Mouse (Mus musculus) ES-E14 (cell line): ENCODE measurements around the gene Iqca. TPM values are rescaled to one million over a fixed set of nuclear protein-coding genes. Genes with fewer than 3 reads are reported as not detected.

ENCODE experiments used
- DNase-seq: peaks from one replicate; pipeline ENCODE4 v3.0.0-alpha.2; 2013; ENCODE audit warnings: low read depth, low spot score
- H3K27ac ChIP-seq: 2 replicates; pipeline ENCODE4 v1.5.1; 2012; ENCODE audit warnings: low read depth, mild to moderate bottlenecking, low read length, moderate library complexity, mixed read lengths; ENCODE audit not compliant: poor library complexity, insufficient read depth, severe bottlenecking
- H3K36me3 ChIP-seq: 2 replicates; pipeline ENCODE4 v1.6.1; 2012; ENCODE audit warnings: mild to moderate bottlenecking, low read length, moderate library complexity, mixed read lengths; ENCODE audit not compliant: control insufficient read depth, poor library complexity, insufficient read depth, severe bottlenecking
- H3K4me1 ChIP-seq, 2 experiments: fragments of 150-350 bp in 1 of 2; sonication (generic) in 1 of 2; 2 replicates each; pipeline ENCODE4 v1.6.1; 2012; ENCODE audit warnings: low read length in 2 of 2, mild to moderate bottlenecking in 1 of 2, mixed read lengths in 1 of 2; ENCODE audit not compliant: control insufficient read depth in 2 of 2, insufficient read depth in 2 of 2, poor library complexity in 1 of 2
- H3K4me3 ChIP-seq, 2 experiments: fragments of 150-350 bp in 1 of 2; sonication (generic) in 1 of 2; 2 replicates each; pipeline ENCODE4 v1.5.1; 2012; ENCODE audit warnings: low read length in 2 of 2, low read depth in 1 of 2, mild to moderate bottlenecking in 1 of 2, mixed read lengths in 1 of 2; ENCODE audit not compliant: insufficient read depth in 1 of 2, poor library complexity in 1 of 2, severe bottlenecking in 1 of 2
- H3K9ac ChIP-seq: 2 replicates; pipeline ENCODE4 v1.6.1; 2012; ENCODE audit warnings: low read depth, mild to moderate bottlenecking, low read length, mixed read lengths; ENCODE audit not compliant: poor library complexity, insufficient read depth, severe bottlenecking
- H3K9me3 ChIP-seq: fragments of 150-350 bp; sonication (generic); 2 replicates; pipeline ENCODE4 v1.6.1; 2012; ENCODE audit warnings: low read depth, mild to moderate bottlenecking, low read length; ENCODE audit not compliant: control insufficient read depth, insufficient read depth
- CHD2 ChIP-seq: IDR thresholded peaks from 2 replicates; pipeline ENCODE4 v1.6.1; 2014; ENCODE audit warnings: mild to moderate bottlenecking, low read depth, low read length, inconsistent platforms
- HCFC1 ChIP-seq: IDR thresholded peaks from 2 replicates; pipeline ENCODE4 v1.6.1; 2012; ENCODE audit warnings: low read length, inconsistent platforms, borderline replicate concordance; ENCODE audit not compliant: insufficient read depth
- MAFK ChIP-seq: IDR thresholded peaks from 2 replicates; pipeline ENCODE4 v1.6.1; 2014; ENCODE audit warnings: mild to moderate bottlenecking, low read depth, low read length, inconsistent platforms; ENCODE audit not compliant: insufficient read depth
- ZC3H11A ChIP-seq: IDR thresholded peaks from 2 replicates; pipeline ENCODE4 v1.6.1; 2012; ENCODE audit warnings: low read depth, mild to moderate bottlenecking, inconsistent platforms, low read length, borderline replicate concordance
- ZNF384 ChIP-seq: IDR thresholded peaks from 2 replicates; pipeline ENCODE4 v1.6.1; 2012; ENCODE audit warnings: low read depth, low read length, inconsistent platforms
- in situ Hi-C, 2 experiments: fragments of 600-800 bp; cut with MboI; formaldehyde crosslinking; loops; one replicate each; pipeline ENCODE4 v1.15.1; 2025; ENCODE audit warnings: low sequenced_read_pairs in 2 of 2, inconsistent platforms in 1 of 2; ENCODE audit not compliant: unreplicated experiment in 2 of 2
- total RNA-seq: library from RNA; depleted of rRNA; stranded (reverse); fragments of 300-350 nt; gene quantifications from 2 replicates; pipeline ENCODE4 v1.2.3, GENCODE M21; 2012

Iqca gene
- total RNA-seq, 1 experiment = 0.27 TPM

DNA sequence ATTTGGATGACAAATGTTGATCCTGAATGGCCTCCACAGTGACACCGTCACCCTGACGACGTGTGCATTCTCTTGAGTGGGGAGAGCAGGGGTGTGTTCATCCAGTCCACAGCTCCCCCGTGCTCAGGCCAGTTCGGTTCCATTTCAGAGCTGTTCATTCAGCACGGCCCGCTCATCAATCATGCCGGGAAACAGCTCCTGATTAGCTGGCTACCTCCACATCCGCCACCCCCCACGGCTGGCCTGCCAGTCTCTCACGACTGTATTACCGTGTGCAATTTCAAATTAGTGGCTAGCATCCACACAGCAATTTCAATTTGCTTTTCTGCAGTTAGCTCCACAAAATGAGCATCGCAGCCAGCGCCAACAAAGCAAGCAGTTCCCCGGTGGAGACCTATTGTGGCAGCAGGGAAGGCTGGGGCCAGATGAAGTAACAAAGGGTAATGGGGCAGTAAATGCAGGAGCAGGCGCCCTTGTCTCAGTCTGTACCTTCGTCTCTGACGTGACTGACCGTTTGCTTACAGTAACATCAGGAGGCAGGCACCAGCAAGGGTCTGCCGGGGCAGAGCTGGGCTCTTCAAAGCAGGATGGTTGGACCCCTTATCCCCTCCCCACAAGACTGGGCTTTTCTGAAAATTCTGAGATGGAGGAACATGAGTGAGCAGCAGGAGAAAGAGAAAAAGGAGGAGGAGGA is 103.0 kb downstream of the Iqca start:
- in situ Hi-C loops = loop anchor here (10.0 to 25.0 kb wide), 2 partner anchors 537 to 545 kb away; no protein-coding TSS in a partner anchor
- H3K27ac ChIP-seq = no peak overlapping the region
- TF ChIP-seq ZNF384 (no peak), CHD2 (no peak), MAFK (no peak), ZC3H11A (no peak), HCFC1 (no peak)
- no peak overlapping the region for H3K9ac ChIP-seq
- no peaks in the 10 kb centered on the region for H3K4me1 ChIP-seq
- DNase-seq = no peak
- H3K4me3 ChIP-seq = no peak overlapping the region
- H3K9me3 ChIP-seq = no peaks in the 10 kb centered on the region
- no peaks in the 10 kb centered on the region for H3K36me3 ChIP-seq

DNA sequence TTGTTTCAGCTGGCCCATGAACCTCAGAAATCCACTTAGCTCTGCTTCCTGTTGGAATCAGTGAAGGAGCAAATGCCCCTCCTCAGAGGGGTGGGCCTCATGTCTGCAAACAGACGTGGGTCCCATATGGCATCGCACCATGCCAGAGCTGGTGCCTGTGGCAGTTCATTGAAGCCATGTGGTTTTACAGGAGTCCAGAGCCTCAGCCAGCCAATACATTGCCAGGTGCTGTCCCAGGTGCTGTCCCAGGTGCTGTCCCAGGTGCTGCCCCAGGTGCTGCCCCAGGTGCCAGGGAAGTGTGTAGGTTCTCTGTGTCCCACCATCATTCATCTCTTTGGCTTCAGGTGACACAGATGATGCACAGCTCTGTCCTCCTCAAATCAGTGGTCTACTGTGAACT is 124.9 kb downstream of the Iqca start:
- H3K4me3 ChIP-seq = no peak overlapping the region
- no peak for DNase-seq
- in situ Hi-C loops = loop anchor here in 1 of 2 experiments (10.0 kb wide), 1 partner anchor 556 kb away; no protein-coding TSS in a partner anchor
- H3K36me3 ChIP-seq = no peaks in the 10 kb centered on the region
- no peak overlapping the region for H3K27ac ChIP-seq
- no peaks in the 10 kb centered on the region for H3K9me3 ChIP-seq
- H3K4me1 ChIP-seq = no peaks in the 10 kb centered on the region
- TF ChIP-seq ZNF384 (no peak), MAFK (no peak), ZC3H11A (no peak), CHD2 (no peak), HCFC1 (no peak)
- H3K9ac ChIP-seq = no peak overlapping the region

DNA sequence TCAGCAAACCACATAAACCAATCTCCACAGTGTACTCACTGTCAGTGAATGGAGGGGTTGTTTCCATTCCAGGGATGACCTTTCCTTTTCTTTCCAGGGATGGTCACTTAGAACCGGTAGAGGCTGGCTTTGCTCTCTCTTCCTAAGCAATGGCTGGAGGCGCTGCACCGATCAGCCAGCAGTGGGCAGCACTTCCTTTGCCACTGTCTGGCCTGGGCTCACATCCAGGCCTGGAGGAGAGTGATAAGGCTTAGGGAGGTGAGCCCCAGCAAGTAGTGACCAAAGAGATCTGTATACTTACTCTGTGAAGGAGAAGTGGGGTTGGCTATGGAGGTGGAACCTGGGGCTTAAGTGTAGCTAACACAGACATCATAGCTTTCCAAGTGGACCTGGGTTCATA is 126.3 kb downstream of the Iqca start:
- in situ Hi-C loops = loop anchor here in 1 of 2 experiments (10.0 kb wide), 1 partner anchor 558 kb away; no protein-coding TSS in a partner anchor
- Histone ChIP-seq H3K9me3 (no peaks in the 10 kb centered on the region), H3K9ac (no peak overlapping the region), H3K4me1 (no peaks in the 10 kb centered on the region), H3K4me3 (no peak overlapping the region), H3K36me3 (no peaks in the 10 kb centered on the region), H3K27ac (no peak overlapping the region)
- TF ChIP-seq MAFK (no peak), ZC3H11A (0 out of 2 replicates have a peak, but pooled peaks have one; percentile 31), CHD2 (no peak), HCFC1 (no peak), ZNF384 (no peak)
- peak; percentile 34 for DNase-seq

DNA sequence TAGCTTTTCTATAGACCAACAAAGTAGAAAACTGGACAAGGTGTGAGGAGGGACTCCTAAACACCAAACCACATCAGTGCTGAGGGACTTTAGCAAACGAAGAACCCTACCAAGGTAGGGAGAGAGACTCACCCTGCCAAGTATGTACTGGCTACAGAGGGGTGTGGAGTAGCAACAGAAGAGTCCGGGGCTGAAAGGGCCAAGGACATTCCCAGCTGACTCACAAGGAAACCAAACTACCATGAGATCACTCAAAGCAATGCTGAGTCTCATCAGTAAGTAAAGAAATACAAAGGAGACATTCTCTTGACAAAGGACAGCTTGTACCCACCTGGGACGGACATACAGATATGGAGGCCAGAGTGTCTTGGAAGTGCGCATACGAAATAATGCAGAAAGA is 132.9 kb downstream of the Iqca start:
- Histone ChIP-seq H3K4me1 (no peaks in the 10 kb centered on the region), H3K4me3 (no peak overlapping the region), H3K9ac (no peak overlapping the region), H3K9me3 (no peaks in the 10 kb centered on the region), H3K27ac (no peak overlapping the region), H3K36me3 (no peaks in the 10 kb centered on the region)
- no peak for DNase-seq
- in situ Hi-C loops = loop anchor here in 1 of 2 experiments (10.0 kb wide), 1 partner anchor 564 kb away; no protein-coding TSS in a partner anchor
- TF ChIP-seq HCFC1 = no peak
- TF ChIP-seq MAFK = no peak
- no peak for TF ChIP-seq CHD2
- no peak for TF ChIP-seq ZNF384
- TF ChIP-seq ZC3H11A = no peak
